Mouse (Mus musculus) olfactory bulb, adult 2 months (tissue): ENCODE data around the gene Pdk4.

Experiments used
- CTCF ChIP-seq: fragments of 200-500 bp; IDR thresholded peaks from 2 replicates; pipeline ENCODE4 v1.5.1; 2012; ENCODE audit warnings: low read depth, mild to moderate bottlenecking, low read length, moderate library complexity; ENCODE audit not compliant: insufficient read depth
- POLR2A ChIP-seq: fragments of 200-500 bp; IDR thresholded peaks from 2 replicates; pipeline ENCODE4 v1.6.1; 2012; ENCODE audit warnings: mild to moderate bottlenecking, low read depth, low read length, moderate library complexity; ENCODE audit not compliant: insufficient read depth

DNA sequence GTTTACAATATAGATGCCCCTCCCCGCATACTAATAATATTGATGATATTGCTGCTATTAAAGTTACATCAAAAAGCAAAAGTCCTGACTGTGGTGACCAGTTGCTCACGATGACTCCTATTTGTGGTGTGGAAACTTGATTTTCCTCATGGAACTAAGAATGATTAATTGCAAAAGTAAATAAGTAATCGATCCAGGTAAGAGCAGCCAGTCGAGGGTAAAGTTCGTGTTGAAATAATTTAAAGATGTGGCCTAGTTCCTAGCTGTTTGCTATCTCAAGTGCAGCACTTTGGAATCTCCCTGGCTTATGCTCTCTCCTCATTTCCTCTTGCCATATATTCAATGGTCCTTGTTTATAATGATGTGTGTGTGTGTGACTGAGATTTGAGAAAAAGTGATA, 46.2 kb downstream of the Pdk4 start:
- TF ChIP-seq CTCF (no peak), POLR2A (no peak)
